Mouse (Mus musculus): Measurements from ENCODE around the gene Prkar2b.

Prkar2b gene

GRCm38 (mm10) chr12:32061090-32061930 lies at the start of gene Prkar2b:
Gene Prkar2b, minus strand, starts transcription at chr12:32061296.
- peak; percentile 86 to 94 for DNase-seq

- DNase-seq: no peak
These were observed 48.1 kb upstream of the Prkar2b start for GRCm38 (mm10) chr12:32109201-32109600.

- no peak for DNase-seq
These were observed 43.9 kb upstream of the Prkar2b start for GRCm38 (mm10) chr12:32104955-32105521.

GRCm38 (mm10) chr12:32104451-32104862 lies 43.4 kb upstream of the Prkar2b start:
- no peak for DNase-seq

GRCm38 (mm10) chr12:32101306-32101705 lies 40.2 kb upstream of the Prkar2b start:
- no peak for DNase-seq

GRCm38 (mm10) chr12:32099686-32100206 lies 38.6 kb upstream of the Prkar2b start:
- no peak for DNase-seq

GRCm38 (mm10) chr12:32098596-32098995 lies 37.5 kb upstream of the Prkar2b start:
- no peak for DNase-seq

GRCm38 (mm10) chr12:32097107-32097506 lies 36.0 kb upstream of the Prkar2b start:
- no peak for DNase-seq

GRCm38 (mm10) chr12:32095164-32095563 lies 34.1 kb upstream of the Prkar2b start:
- DNase-seq: no peak

- no peak for DNase-seq
These were observed 31.4 kb upstream of the Prkar2b start for GRCm38 (mm10) chr12:32092452-32092851.

- no peak for DNase-seq
These were observed 27.5 kb upstream of the Prkar2b start for GRCm38 (mm10) chr12:32088566-32088965.

GRCm38 (mm10) chr12:32087339-32087738 lies 26.2 kb upstream of the Prkar2b start:
- no peak for DNase-seq

GRCm38 (mm10) chr12:32086874-32087273 lies 25.8 kb upstream of the Prkar2b start:
- no peak for DNase-seq

GRCm38 (mm10) chr12:32085856-32086255 lies 24.8 kb upstream of the Prkar2b start:
- no peak for DNase-seq

- DNase-seq: no peak
These were observed 24.1 kb upstream of the Prkar2b start for GRCm38 (mm10) chr12:32085189-32085588.

- no peak for DNase-seq
These were observed 23.5 kb upstream of the Prkar2b start for GRCm38 (mm10) chr12:32084601-32085000.

GRCm38 (mm10) chr12:32080692-32081091 lies 19.6 kb upstream of the Prkar2b start:
- no peak for DNase-seq

GRCm38 (mm10) chr12:32077403-32077802 lies 16.3 kb upstream of the Prkar2b start:
- DNase-seq: no peak

GRCm38 (mm10) chr12:32075831-32076715 lies 15.0 kb upstream of the Prkar2b start:
- no peak for DNase-seq

GRCm38 (mm10) chr12:32074271-32074670 lies 13.2 kb upstream of the Prkar2b start:
- no peak for DNase-seq

GRCm38 (mm10) chr12:32066004-32066403 lies 4.9 kb upstream of the Prkar2b start:
- DNase-seq: no peak

GRCm38 (mm10) chr12:32060247-32061089 lies 628 bp downstream of the Prkar2b start:
- peak in 1 of 2 experiments; percentile 20 for DNase-seq

Measured in cerebellum, adult 18-20 months (tissue).